Mouse (Mus musculus) megakaryocyte, embryonic 14.5 days (primary cell): ENCODE results near the gene Krt88.

Experiments
- FLI1 ChIP-seq: IDR thresholded peaks from 2 replicates; pipeline ENCODE4 v1.6.1; 2012; ENCODE audit warnings: low read length, inconsistent platforms, mixed read lengths
- GATA1 ChIP-seq: IDR thresholded peaks from 3 replicates; pipeline ENCODE4 v1.6.1; 2012; ENCODE audit warnings: mixed read lengths, low read length, inconsistent platforms, borderline replicate concordance

DNA sequence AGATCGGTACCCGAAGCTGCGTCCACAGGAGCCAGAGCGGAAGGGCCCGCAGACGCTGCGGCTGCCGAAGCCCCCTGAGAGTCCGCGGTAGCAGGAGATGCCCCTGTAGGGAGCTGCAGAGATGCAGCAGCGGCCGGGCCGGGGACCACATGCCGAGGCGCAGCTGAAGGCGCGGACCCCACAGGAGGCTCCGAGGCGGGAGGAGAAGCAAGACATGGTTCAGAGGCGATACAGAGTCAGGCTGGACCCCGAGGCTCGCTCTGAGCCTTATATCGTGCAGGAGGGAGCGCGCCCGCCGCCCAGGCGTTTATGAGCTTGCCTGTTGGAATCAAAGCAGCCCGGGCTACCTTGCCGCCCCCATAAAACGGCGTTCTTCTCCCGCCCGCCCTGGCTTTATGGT is 9.0 kb upstream of the Krt88 start, which contains the start of gene Krt87:
- TF ChIP-seq GATA1 (no peak), FLI1 (no peak)
